Mouse (Mus musculus) kidney, adult 9 months (tissue): ENCODE data around the gene Cyp39a1.

Source experiments
- DNase-seq: peaks from one replicate; pipeline ENCODE4 v3.0.0; 2022

Cyp39a1 gene

GRCm38 (mm10) chr17:43667290-43667843, at the start of gene Cyp39a1:
TSS of gene Cyp39a1 (plus strand) at chr17:43667425.
- no peak for DNase-seq

- no peak for DNase-seq
Observed at GRCm38 (mm10) chr17:43619156-43619555, 48.1 kb upstream of the Cyp39a1 start.

GRCm38 (mm10) chr17:43622076-43622475, 45.1 kb upstream of the Cyp39a1 start:
- DNase-seq, result no peak

- no peak for DNase-seq
Observed at GRCm38 (mm10) chr17:43628246-43628645, 39.0 kb upstream of the Cyp39a1 start.

GRCm38 (mm10) chr17:43629026-43629495, 38.2 kb upstream of the Cyp39a1 start:
- no peak for DNase-seq

GRCm38 (mm10) chr17:43629496-43630426, 37.5 kb upstream of the Cyp39a1 start, which contains the start of gene Tdrd6:
TSS of gene Tdrd6 (minus strand) at chr17:43630299.
- no peak for DNase-seq

GRCm38 (mm10) chr17:43630427-43630760, 36.8 kb upstream of the Cyp39a1 start:
- DNase-seq, result no peak

- DNase-seq, result no peak
Observed at GRCm38 (mm10) chr17:43637146-43637545, 30.1 kb upstream of the Cyp39a1 start.

GRCm38 (mm10) chr17:43640825-43641224, 26.4 kb upstream of the Cyp39a1 start:
- DNase-seq, result no peak

GRCm38 (mm10) chr17:43643191-43643590, 24.0 kb upstream of the Cyp39a1 start:
- no peak for DNase-seq

- DNase-seq, result no peak
Observed at GRCm38 (mm10) chr17:43644375-43644774, 22.9 kb upstream of the Cyp39a1 start.

- DNase-seq, result no peak
Observed at GRCm38 (mm10) chr17:43645136-43645535, 22.1 kb upstream of the Cyp39a1 start.

GRCm38 (mm10) chr17:43646925-43647324, 20.3 kb upstream of the Cyp39a1 start:
- DNase-seq, result no peak

GRCm38 (mm10) chr17:43649641-43650436, 17.4 kb upstream of the Cyp39a1 start:
- DNase-seq, result no peak

GRCm38 (mm10) chr17:43651314-43652046, 15.7 kb upstream of the Cyp39a1 start:
- no peak for DNase-seq

- peak; percentile 96 for DNase-seq
Observed at GRCm38 (mm10) chr17:43666576-43667289, 492 bp upstream of the Cyp39a1 start, which contains the start of gene Slc25a27. TSS of gene Slc25a27 (minus strand) at chr17:43667214.

GRCm38 (mm10) chr17:43669145-43669695, 2.0 kb downstream of the Cyp39a1 start:
- DNase-seq, result no peak

GRCm38 (mm10) chr17:43671907-43672306, 4.7 kb downstream of the Cyp39a1 start:
- DNase-seq, result no peak

GRCm38 (mm10) chr17:43675228-43675627, 8.0 kb downstream of the Cyp39a1 start:
- DNase-seq, result peak; percentile 21

GRCm38 (mm10) chr17:43676241-43676640, 9.0 kb downstream of the Cyp39a1 start:
- DNase-seq, result no peak

- no peak for DNase-seq
Observed at GRCm38 (mm10) chr17:43677317-43677716, 10.1 kb downstream of the Cyp39a1 start.
